Mouse (Mus musculus): ENCODE results near the gene Ros1. TPM values are rescaled to one million over a fixed set of nuclear protein-coding genes. Genes with fewer than 3 reads are reported as not detected.

Gene Ros1
- total and polyA plus RNA-seq, 3 experiments, result under 0.01 TPM; not detected in 2

- DNase-seq (ENCODE audit: low spot score) (no peak), ATAC-seq (ENCODE audit: extremely low read depth, insufficient number of reproducible peaks, low FRiP score, poor library complexity, severe bottlenecking) (no peak)
- Histone ChIP-seq H3K36me3 (replicated peaks) (no peaks in the 10 kb centered on the region), H3K4me3 (ENCODE audit: low read depth, low read length) (no peak overlapping the region), H3K9me3 (replicated peaks) (no peaks in the 10 kb centered on the region), H3K4me1 (ENCODE audit: insufficient read depth, low read depth, low read length) (no peaks in the 10 kb centered on the region), H3K27me3 (ENCODE audit: insufficient read depth, low read length) (no peaks in the 10 kb centered on the region)
- TF ChIP-seq GATA2 (IDR thresholded peaks at IDR 0.05; ENCODE audit: borderline replicate concordance, low read depth, low read length) (no peak), CTCF (IDR thresholded peaks at IDR 0.05; ENCODE audit: low read depth, low read length) (no peak), GATA1 (IDR thresholded peaks at IDR 0.05; ENCODE audit: borderline replicate concordance, low read length) (no peak), TAL1 (conservative IDR thresholded peaks at IDR 0.05; ENCODE audit: low read depth, low read length) (no peak), POLR2AphosphoS5 (IDR thresholded peaks at IDR 0.05; ENCODE audit: insufficient replicate concordance, low read depth, low read length) (no peak)
Observed at GRCm38 (mm10) chr10:52215267-52215818, 20.3 kb upstream of the Ros1 start.

- no peak for ATAC-seq (ENCODE audit: extremely low read depth, insufficient number of reproducible peaks, low FRiP score, poor library complexity, severe bottlenecking)
- DNase-seq (ENCODE audit: low spot score), result no peak
- Histone ChIP-seq H3K4me3 (ENCODE audit: low read depth, low read length) (no peak overlapping the region), H3K36me3 (replicated peaks) (no peaks in the 10 kb centered on the region), H3K9me3 (replicated peaks) (no peaks in the 10 kb centered on the region), H3K4me1 (ENCODE audit: insufficient read depth, low read depth, low read length) (no peaks in the 10 kb centered on the region), H3K27me3 (ENCODE audit: insufficient read depth, low read length) (no peaks in the 10 kb centered on the region)
- TF ChIP-seq CTCF (IDR thresholded peaks at IDR 0.05; ENCODE audit: low read depth, low read length), result no peak
Observed at GRCm38 (mm10) chr10:52204006-52204405, 9.0 kb upstream of the Ros1 start.

- Histone ChIP-seq H3K4me3 (ENCODE audit: low read depth, low read length) (no peak overlapping the region), H3K4me1 (ENCODE audit: insufficient read depth, low read depth, low read length) (no peaks in the 10 kb centered on the region), H3K36me3 (replicated peaks) (no peaks in the 10 kb centered on the region), H3K9me3 (replicated peaks) (no peaks in the 10 kb centered on the region), H3K27me3 (ENCODE audit: insufficient read depth, low read length) (no peaks in the 10 kb centered on the region)
- DNase-seq (ENCODE audit: low spot score) (no peak), ATAC-seq (ENCODE audit: extremely low read depth, insufficient number of reproducible peaks, low FRiP score, poor library complexity, severe bottlenecking) (no peak)
- TF ChIP-seq GATA1 (IDR thresholded peaks at IDR 0.05; ENCODE audit: borderline replicate concordance, low read length), result no peak
Observed at GRCm38 (mm10) chr10:52185900-52186299, 9.1 kb downstream of the Ros1 start.

GRCm38 (mm10) chr10:52182878-52183277, 12.2 kb downstream of the Ros1 start:
- DNase-seq (ENCODE audit: low spot score), result no peak
- no peak for ATAC-seq (ENCODE audit: extremely low read depth, insufficient number of reproducible peaks, low FRiP score, poor library complexity, severe bottlenecking)
- no peak for TF ChIP-seq TAL1 (conservative IDR thresholded peaks at IDR 0.05; ENCODE audit: low read depth, low read length)
- no peak for TF ChIP-seq POLR2AphosphoS5 (IDR thresholded peaks at IDR 0.05; ENCODE audit: insufficient replicate concordance, low read depth, low read length)
- Histone ChIP-seq H3K9me3 (replicated peaks) (no peaks in the 10 kb centered on the region), H3K4me1 (ENCODE audit: insufficient read depth, low read depth, low read length) (no peaks in the 10 kb centered on the region), H3K4me3 (ENCODE audit: low read depth, low read length) (no peak overlapping the region), H3K27me3 (ENCODE audit: insufficient read depth, low read length) (no peaks in the 10 kb centered on the region), H3K36me3 (replicated peaks) (no peaks in the 10 kb centered on the region)

GRCm38 (mm10) chr10:52174376-52174775, 20.7 kb downstream of the Ros1 start:
- no peak for DNase-seq (ENCODE audit: low spot score)
- no peak for ATAC-seq (ENCODE audit: extremely low read depth, insufficient number of reproducible peaks, low FRiP score, poor library complexity, severe bottlenecking)
- Histone ChIP-seq H3K36me3 (replicated peaks) (no peaks in the 10 kb centered on the region), H3K4me1 (ENCODE audit: insufficient read depth, low read depth, low read length) (no peaks in the 10 kb centered on the region), H3K4me3 (ENCODE audit: low read depth, low read length) (no peak overlapping the region), H3K27me3 (ENCODE audit: insufficient read depth, low read length) (no peaks in the 10 kb centered on the region), H3K9me3 (replicated peaks) (no peaks in the 10 kb centered on the region)
- TF ChIP-seq GATA1 (IDR thresholded peaks at IDR 0.05; ENCODE audit: borderline replicate concordance, low read length), result no peak

GRCm38 (mm10) chr10:52170489-52170888, 24.6 kb downstream of the Ros1 start:
- no peak for DNase-seq (ENCODE audit: low spot score)
- Histone ChIP-seq H3K4me1 (ENCODE audit: insufficient read depth, low read depth, low read length) (no peaks in the 10 kb centered on the region), H3K4me3 (ENCODE audit: low read depth, low read length) (no peak overlapping the region), H3K27me3 (ENCODE audit: insufficient read depth, low read length) (no peaks in the 10 kb centered on the region), H3K36me3 (replicated peaks) (no peaks in the 10 kb centered on the region), H3K9me3 (replicated peaks) (no peaks in the 10 kb centered on the region)
- TF ChIP-seq GATA1 (IDR thresholded peaks at IDR 0.05; ENCODE audit: borderline replicate concordance, low read length), result no peak
- ATAC-seq (ENCODE audit: extremely low read depth, insufficient number of reproducible peaks, low FRiP score, poor library complexity, severe bottlenecking), result no peak

- TF ChIP-seq TAL1 (conservative IDR thresholded peaks at IDR 0.05; ENCODE audit: low read depth, low read length) (no peak), GATA1 (IDR thresholded peaks at IDR 0.05; ENCODE audit: borderline replicate concordance, low read length) (no peak), GATA2 (IDR thresholded peaks at IDR 0.05; ENCODE audit: borderline replicate concordance, low read depth, low read length) (no peak), POLR2AphosphoS5 (IDR thresholded peaks at IDR 0.05; ENCODE audit: insufficient replicate concordance, low read depth, low read length) (no peak), CTCF (IDR thresholded peaks at IDR 0.05; ENCODE audit: low read depth, low read length) (no peak)
Observed at GRCm38 (mm10) chr10:52169841-52170240, 25.2 kb downstream of the Ros1 start.

More at GRCm38 (mm10) chr10:52169841-52170240, 25.2 kb downstream of the Ros1 start:
- Histone ChIP-seq H3K36me3 (replicated peaks) (no peaks in the 10 kb centered on the region), H3K27me3 (ENCODE audit: insufficient read depth, low read length) (no peaks in the 10 kb centered on the region), H3K9me3 (replicated peaks) (no peaks in the 10 kb centered on the region), H3K4me3 (ENCODE audit: low read depth, low read length) (no peak overlapping the region), H3K4me1 (ENCODE audit: insufficient read depth, low read depth, low read length) (no peaks in the 10 kb centered on the region)
- no peak for DNase-seq (ENCODE audit: low spot score)
- ATAC-seq (ENCODE audit: extremely low read depth, insufficient number of reproducible peaks, low FRiP score, poor library complexity, severe bottlenecking), result no peak
